Mouse (Mus musculus): ENCODE measurements around the gene Terb2. TPM values are rescaled to one million over a fixed set of nuclear protein-coding genes. Genes with fewer than 3 reads are reported as not detected.

Terb2 gene
- polyA plus RNA-seq, 1 experiment from 2014 or later = not detected

DNA sequence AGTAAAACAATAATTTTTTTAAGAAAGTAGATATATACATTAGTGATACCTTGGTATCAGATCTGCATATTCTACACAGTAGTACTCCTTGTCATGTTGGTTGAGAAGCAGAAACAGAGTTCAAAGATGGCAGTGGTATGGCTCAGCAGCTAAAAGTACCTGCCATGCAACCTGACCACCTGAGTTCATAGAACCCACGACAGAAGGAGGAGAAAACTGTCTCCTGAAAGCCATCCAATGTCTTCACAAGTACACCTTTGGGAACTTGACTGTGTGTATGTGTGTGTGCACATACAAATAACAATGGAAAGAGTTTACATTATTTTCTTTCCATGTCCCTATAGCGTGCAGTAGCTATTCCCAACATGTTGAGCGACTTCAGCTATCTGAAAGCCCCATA, 36.4 kb upstream of the Terb2 start:
- no peaks in the 10 kb centered on the region for H3K27me3 ChIP-seq
- TF ChIP-seq CTCF (IDR thresholded peaks at IDR 0.05) = no peak
- ChIA-PET CTCF (interaction anchor here (1.0 to 1.4 kb wide), 2 partner anchors 8 to 10 kb away, joined by 3 read pairs; partner anchors contain the start of gene Trim69), POLR2A (no interaction called here)
- no peak for DNase-seq (ENCODE audit: low read depth, low spot score)
- no peak for ATAC-seq
- in situ Hi-C loops (cut with MboI; ENCODE audit: low pct_unique_long_range_greater_than_20kb) = loop anchor here (5.0 kb wide), 1 partner anchor 32 kb away; the partner anchor contains the start of gene Spg11

DNA sequence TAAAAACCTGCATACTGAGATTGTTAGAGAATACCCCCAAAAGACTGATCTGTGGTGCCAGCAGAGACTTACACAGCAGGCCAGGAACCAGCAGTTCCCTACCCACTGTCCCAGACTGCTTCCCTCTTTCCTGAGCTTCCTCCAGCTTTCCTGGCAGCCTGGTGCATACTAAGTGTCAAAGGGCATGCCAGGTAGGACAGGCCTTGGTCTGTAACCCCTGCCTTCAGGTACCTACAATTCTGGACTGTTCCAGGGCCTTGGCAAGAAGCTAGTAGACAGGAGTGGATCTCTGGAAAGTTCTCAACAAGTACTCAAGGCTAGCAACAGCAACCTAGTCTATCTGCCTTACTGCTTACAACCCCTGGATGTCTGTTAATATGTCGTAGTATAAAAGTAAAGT, 34.9 kb upstream of the Terb2 start:
- DNase-seq (ENCODE audit: low read depth, low spot score) (no peak), ATAC-seq (no peak)
- in situ Hi-C loops (cut with MboI; ENCODE audit: low pct_unique_long_range_greater_than_20kb) = loop anchor here (5.0 kb wide), 1 partner anchor 34 kb away; the partner anchor contains the start of gene Spg11
- no peaks in the 10 kb centered on the region for H3K27me3 ChIP-seq
- CTCF ChIA-PET = interaction anchor here (1.3 to 1.4 kb wide), 2 partner anchors 9 to 30 kb away, joined by 4 to 7 read pairs; partner anchors contain the start of gene Trim69
- TF ChIP-seq CTCF (IDR thresholded peaks at IDR 0.05) = no peak
- POLR2A ChIA-PET = no interaction called here

DNA sequence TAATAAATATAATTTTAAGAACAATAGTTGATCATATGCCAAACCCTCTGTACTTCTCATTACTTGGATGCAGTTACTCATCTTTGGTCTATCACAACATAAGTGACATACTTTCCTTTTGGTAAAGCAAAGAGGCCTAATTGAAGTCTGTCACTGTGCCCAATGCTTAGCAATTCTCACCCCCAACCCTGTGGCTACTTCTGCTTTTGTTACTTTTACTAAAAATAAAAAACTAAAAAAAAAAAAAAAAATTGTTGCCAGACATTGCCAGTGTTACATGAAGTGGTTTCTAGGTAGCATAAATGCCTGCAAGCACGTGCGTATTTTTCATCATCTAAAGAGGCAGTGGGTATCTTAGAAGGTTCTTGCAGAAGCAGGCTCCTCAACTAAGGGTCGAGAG, 33.2 kb upstream of the Terb2 start:
- in situ Hi-C loops (cut with MboI; ENCODE audit: low pct_unique_long_range_greater_than_20kb) = loop anchor here (5.0 kb wide), 1 partner anchor 36 kb away; the partner anchor contains the start of gene Spg11
- DNase-seq (ENCODE audit: low read depth, low spot score) (no peak), ATAC-seq (no peak)
- ChIA-PET CTCF (no interaction called here), POLR2A (no interaction called here)
- H3K27me3 ChIP-seq = no peaks in the 10 kb centered on the region
- TF ChIP-seq CTCF (IDR thresholded peaks at IDR 0.05) = no peak

DNA sequence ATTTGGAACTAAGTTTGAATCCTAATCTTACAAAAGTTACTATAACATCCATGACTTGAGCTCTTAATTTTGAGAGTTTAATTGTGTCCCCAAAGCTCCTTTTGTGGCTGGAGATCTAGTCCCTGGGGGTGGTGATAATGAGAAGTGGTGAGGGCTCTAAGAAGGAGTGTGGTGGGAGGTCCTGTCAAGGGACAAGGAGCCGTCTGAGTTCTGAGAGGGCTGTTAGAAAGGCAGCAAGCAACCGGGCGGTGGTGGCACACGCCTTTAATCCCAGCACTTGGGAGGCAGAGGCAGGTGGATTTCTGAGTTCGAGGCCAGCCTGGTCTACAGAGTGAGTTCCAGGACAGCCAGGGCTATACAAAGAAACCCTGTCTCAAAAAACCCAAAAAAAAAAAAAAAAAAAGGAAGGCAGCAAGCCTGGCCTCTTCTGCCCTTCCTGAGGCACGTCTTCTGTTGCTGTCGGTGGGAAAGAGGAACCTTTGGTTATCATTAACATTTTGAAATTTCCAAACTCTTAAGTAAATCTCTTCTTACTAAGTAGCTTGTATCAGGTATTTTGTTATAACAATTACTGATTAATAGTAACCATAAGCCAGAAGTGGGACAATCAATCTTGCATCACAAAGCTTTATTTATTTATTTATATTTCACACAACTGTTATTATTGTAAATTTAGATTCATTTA, 32.2 kb upstream of the Terb2 start:
- in situ Hi-C loops (cut with MboI; ENCODE audit: low pct_unique_long_range_greater_than_20kb) = loop anchor here (5.0 kb wide), 1 partner anchor 37 kb away; the partner anchor contains the start of gene Spg11
- ChIA-PET POLR2A (no interaction called here), CTCF (no interaction called here)
- no peak for DNase-seq (ENCODE audit: low read depth, low spot score)
- no peak for TF ChIP-seq CTCF (IDR thresholded peaks at IDR 0.05)
- no peaks in the 10 kb centered on the region for H3K27me3 ChIP-seq
- no peak for ATAC-seq

DNA sequence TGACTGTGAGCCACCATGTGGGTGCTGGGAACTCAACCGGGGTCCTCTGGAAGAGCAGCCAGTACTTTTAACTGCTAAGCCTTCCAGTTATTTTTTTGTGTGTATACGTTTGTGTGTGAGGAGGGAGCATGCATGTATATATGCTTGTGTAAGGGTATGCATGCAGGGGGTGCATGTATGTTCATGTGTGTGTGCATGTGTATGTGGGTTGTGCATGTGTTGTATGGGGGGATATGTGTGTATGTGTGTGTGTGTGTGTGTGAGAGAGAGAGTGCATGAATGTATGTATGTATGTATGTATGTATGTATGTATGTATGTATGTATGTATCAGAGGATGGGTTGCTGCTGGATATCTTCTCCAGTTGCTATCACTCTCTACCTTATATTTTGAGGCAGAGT, 31.6 kb upstream of the Terb2 start:
- in situ Hi-C loops (cut with MboI; ENCODE audit: low pct_unique_long_range_greater_than_20kb) = loop anchor here (5.0 kb wide), 1 partner anchor 37 kb away; the partner anchor contains the start of gene Spg11
- no peaks in the 10 kb centered on the region for H3K27me3 ChIP-seq
- ATAC-seq = no peak
- DNase-seq (ENCODE audit: low read depth, low spot score) = no peak
- ChIA-PET POLR2A (no interaction called here), CTCF (no interaction called here)
- no peak for TF ChIP-seq CTCF (IDR thresholded peaks at IDR 0.05)

DNA sequence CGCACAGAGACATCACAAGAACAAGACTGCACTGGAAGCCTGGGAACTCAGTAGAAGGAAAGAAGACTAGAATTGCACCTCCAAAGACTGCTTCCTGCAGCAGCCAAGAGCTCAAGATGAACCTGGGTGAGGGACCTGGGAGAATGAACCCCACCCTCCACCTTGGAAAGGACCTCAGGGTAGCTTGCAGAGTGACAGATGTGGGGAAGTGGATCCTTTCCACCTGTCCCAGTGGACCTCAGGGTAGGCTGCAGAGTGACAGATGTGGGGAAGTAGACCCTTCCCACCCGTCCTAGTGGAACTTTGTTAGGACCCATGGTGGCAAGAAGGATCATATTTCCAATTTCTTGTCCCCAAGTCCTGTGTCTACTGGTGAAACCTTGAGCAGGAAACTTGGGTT, 30.8 kb upstream of the Terb2 start:
- no peak for ATAC-seq
- ChIA-PET CTCF (no interaction called here), POLR2A (no interaction called here)
- H3K27me3 ChIP-seq = no peaks in the 10 kb centered on the region
- no peak for DNase-seq (ENCODE audit: low read depth, low spot score)
- TF ChIP-seq CTCF (IDR thresholded peaks at IDR 0.05) = no peak
- in situ Hi-C loops (cut with MboI; ENCODE audit: low pct_unique_long_range_greater_than_20kb) = no loop called here

DNA sequence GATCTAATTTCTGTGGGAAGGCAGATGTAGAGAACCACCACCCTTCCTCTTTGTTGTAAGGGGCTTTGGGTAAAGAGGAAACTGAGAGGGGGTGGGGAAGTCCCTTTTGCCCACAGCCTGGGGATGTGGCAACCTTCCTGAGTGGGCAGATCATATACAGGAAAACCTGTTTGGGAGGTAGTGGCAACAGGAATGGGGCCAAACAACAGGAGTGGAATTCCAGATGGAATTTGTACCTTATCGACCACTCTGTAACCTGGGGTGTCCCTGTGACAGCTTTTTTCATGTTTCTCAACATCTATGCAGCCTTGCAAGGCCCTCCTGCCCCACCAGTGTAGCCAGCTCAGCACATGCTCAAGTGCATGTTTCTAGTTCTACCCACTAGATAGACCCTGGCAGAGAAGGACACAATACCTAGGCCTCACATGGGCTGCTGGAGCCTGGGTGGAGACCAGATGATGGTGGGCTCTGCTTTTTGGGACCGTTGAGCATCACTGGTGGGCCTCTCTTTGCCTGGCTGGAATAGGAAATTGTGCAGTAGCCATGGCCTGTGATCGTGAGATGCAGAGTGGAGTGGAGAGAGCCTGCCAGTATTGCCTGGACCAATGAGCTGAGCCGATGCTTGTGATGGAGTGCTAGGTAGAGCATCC, 29.9 kb upstream of the Terb2 start:
- CTCF ChIA-PET = interaction anchor here (1.0 kb wide), 1 partner anchor 65 kb away, joined by 3 read pairs; no protein-coding TSS in a partner anchor
- no peak for ATAC-seq
- H3K27me3 ChIP-seq = no peaks in the 10 kb centered on the region
- POLR2A ChIA-PET = no interaction called here
- no peak for TF ChIP-seq CTCF (IDR thresholded peaks at IDR 0.05)
- no peak for DNase-seq (ENCODE audit: low read depth, low spot score)
- in situ Hi-C loops (cut with MboI; ENCODE audit: low pct_unique_long_range_greater_than_20kb) = no loop called here

DNA sequence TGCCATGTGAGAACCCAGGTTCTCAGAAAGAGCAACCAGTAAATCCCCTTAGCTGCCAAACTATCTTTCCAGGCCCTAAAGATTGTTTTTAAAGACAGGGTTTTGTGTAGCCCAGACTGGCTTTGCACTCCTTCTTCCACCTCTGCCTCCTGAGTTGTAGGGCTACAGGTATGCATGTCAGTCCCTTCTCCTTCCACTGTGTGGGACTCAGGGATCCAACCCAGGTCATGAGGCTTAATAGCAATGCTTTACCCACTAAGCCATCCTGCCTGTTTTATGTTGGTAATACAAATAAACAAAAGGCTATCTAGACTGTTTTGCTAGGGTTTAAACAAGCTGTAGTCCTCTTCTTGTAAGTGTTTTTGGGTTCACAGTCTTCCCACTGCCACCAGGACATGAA, 28.5 kb upstream of the Terb2 start:
- no peaks in the 10 kb centered on the region for H3K27me3 ChIP-seq
- in situ Hi-C loops (cut with MboI; ENCODE audit: low pct_unique_long_range_greater_than_20kb) = no loop called here
- CTCF ChIA-PET = interaction anchor here (1.3 kb wide), 1 partner anchor 8 kb away, joined by 3 read pairs; no protein-coding TSS in a partner anchor
- ATAC-seq (no peak), DNase-seq (ENCODE audit: low read depth, low spot score) (no peak)
- POLR2A ChIA-PET = no interaction called here
- no peak for TF ChIP-seq CTCF (IDR thresholded peaks at IDR 0.05)

DNA sequence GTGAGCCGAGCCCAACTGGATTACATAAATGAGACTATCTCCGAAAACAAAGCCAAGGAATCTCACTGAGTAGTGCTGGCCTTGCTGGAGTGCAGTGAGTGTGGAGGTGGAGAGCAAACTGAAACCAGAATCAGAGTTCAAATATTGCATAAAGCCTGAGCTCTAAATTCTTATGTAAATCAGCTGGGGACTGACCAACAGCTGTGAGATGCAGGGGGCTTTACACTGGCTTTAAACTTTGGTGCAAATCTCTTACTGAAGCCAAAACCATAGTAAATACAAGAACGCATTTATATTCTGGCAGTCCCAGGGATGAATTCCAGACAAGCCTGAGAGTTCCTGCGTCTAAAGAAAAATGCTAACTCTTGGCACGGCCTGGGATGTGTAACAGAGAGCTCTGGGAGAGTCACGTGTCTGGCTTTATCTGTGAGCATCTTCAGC, 27.7 kb upstream of the Terb2 start:
- H3K27me3 ChIP-seq = no peaks in the 10 kb centered on the region
- no peak for TF ChIP-seq CTCF (IDR thresholded peaks at IDR 0.05)
- no peak for DNase-seq (ENCODE audit: low read depth, low spot score)
- CTCF ChIA-PET = interaction anchor here (1.3 kb wide), 1 partner anchor 9 kb away, joined by 3 read pairs; no protein-coding TSS in a partner anchor
- ATAC-seq = no peak
- POLR2A ChIA-PET = interaction anchor here (0.6 kb wide), 1 partner anchor 81 kb away, joined by 4 read pairs; no protein-coding TSS in a partner anchor
- in situ Hi-C loops (cut with MboI; ENCODE audit: low pct_unique_long_range_greater_than_20kb) = no loop called here

DNA sequence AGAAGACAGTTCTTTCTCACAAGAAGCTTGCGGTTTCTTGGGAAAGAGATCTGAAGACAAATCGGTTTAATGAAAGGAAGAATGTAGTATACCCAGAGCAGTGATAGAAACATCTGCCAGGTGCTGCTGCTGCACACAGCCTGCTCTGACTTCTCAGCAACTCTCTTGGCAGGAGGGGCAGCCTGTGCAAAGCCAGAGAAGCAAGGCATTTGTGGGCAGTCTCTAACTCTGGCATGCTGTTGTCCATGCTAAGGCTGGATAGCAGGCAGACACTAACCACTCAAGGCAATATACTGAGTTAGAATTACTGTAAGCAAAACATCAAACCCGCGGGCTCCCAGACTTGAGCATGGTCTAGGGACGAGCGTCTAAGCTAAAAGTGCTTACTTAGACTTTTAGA, 26.4 kb upstream of the Terb2 start:
- TF ChIP-seq CTCF (IDR thresholded peaks at IDR 0.05) = no peak
- ATAC-seq (no peak), DNase-seq (ENCODE audit: low read depth, low spot score) (no peak)
- in situ Hi-C loops (cut with MboI; ENCODE audit: low pct_unique_long_range_greater_than_20kb) = loop anchor here (5.0 kb wide), 1 partner anchor 87 kb away; no protein-coding TSS in a partner anchor
- POLR2A ChIA-PET = no interaction called here
- CTCF ChIA-PET = interaction anchor here (0.9 to 1.4 kb wide), 4 partner anchors 8 to 132 kb away, joined by 3 to 7 read pairs (median 4); no protein-coding TSS in a partner anchor
- no peaks in the 10 kb centered on the region for H3K27me3 ChIP-seq

DNA sequence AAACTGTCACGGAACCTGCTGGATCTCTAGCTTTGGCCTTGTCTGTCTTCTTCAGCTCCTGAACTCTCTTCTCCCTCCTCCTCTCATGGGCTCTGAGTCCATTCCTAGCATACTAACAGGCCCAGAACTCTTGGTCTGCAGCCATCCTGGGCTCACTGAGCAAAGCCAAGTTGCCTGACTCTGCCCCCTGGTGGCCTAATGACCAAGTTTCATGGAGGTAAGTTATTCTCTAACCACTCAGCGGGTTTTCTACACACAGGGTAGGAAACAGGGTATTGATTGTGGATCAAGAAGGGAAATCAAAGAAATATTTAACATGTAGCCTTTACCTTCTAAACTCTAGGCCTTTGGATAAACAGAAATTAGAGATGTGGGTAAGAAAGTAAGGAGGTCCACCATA, 25.4 kb upstream of the Terb2 start, which contains the start of gene Trim69:
TSS of gene Trim69 (plus strand) at position 21 of the 400 bp plus-strand sequence.
- CTCF ChIA-PET = interaction anchor here (0.6 to 1.5 kb wide), 9 partner anchors 9 to 133 kb away, joined by 3 to 7 read pairs (median 3); partner anchors contain the start of gene Spg11
- in situ Hi-C loops (cut with MboI; ENCODE audit: low pct_unique_long_range_greater_than_20kb) = loop anchor here (5.0 kb wide), 1 partner anchor 88 kb away; no protein-coding TSS in a partner anchor

More for the DNA sequence above, 25.4 kb upstream of the Terb2 start, which contains the start of gene Trim69:
- peak; percentile 81 for TF ChIP-seq CTCF (IDR thresholded peaks at IDR 0.05)
- no peaks in the 10 kb centered on the region for H3K27me3 ChIP-seq
- POLR2A ChIA-PET = no interaction called here
- peak; percentile 82 for ATAC-seq
- no peak for DNase-seq (ENCODE audit: low read depth, low spot score)

All from Patski (cell line).